Mouse (Mus musculus): ENCODE data around the gene Napa. TPM values are rescaled to one million over a fixed set of nuclear protein-coding genes. Genes with fewer than 3 reads are reported as not detected.

Gene Napa
- polyA plus RNA-seq, 1 experiment from 2014 or later = 238 TPM

DNA sequence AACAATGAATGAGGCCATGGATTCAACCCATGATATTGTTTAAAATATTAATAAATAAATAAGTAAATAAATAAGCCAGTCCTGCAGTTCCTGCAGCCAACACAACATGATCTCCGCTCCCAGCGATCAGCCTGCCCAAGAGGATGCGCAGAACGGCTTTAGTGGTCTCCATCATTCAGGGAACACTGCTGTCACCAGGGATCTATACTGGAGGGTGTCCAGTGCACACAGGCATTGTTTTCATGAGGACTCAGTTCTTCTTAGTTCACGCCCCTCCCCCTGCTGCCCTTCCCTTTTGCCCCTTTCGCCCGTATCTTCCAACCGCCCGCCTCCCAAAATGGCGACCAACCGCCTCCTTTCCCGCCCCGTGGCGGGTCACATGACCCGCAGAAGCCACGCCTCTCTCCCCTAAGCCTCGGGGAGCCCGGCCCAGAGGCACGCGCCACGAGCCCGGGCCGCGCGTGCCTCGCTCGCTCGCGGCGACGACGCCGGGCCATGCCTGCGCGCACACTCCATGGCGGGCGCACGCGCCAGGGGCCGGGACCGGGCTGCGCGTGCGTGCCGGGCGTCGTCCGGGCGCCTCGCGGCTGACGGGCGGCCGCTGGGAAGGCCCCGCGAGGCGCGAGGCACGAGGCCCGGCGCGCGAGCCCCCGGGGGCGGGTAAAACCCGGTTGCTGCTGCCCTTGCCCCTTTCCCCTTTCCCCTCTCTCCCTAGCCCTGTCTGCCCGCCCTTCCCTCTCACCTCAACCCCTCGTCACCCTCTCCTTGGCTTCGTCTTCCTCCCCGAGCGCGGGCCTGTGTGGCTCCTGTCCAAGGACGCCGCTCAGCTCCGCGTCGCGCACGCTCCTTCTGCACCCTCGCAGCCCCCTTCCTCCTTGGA lies 36.8 kb upstream of the Napa start, which contains the start of gene Zfp541:
Zfp541 (plus strand) TSS at position 596 of the 880 bp plus-strand sequence.
- Histone ChIP-seq H3K4me3 (peak within 1 kb of the TSS; percentile 18), H3K9ac (no peak within 1 kb of the TSS), H3K9me3 (0 out of 2 replicates have a peak, but pooled peaks cover 6% of the 10 kb centered on the region), H3K27me3 (peaks cover 30% of the 10 kb centered on the region), H3K4me2 (peak within 1 kb of the TSS; percentile 25), H3K36me3 (no peaks in the 10 kb centered on the region), H3K4me1 (peaks cover 6% of the 10 kb centered on the region; the same call in 1 of the 2 replicates), H3K27ac (no peak within 1 kb of the TSS)
- no peak for ATAC-seq (ENCODE audit: insufficient number of reproducible peaks, low FRiP score, low TSS enrichment, low read depth)
- 50% methylated on average over 77 of the region's 80 CpGs for WGBS

GRCm38 (mm10) chr7:16062099-16062420 lies 36.2 kb upstream of the Napa start:
- no peak for ATAC-seq (ENCODE audit: insufficient number of reproducible peaks, low FRiP score, low TSS enrichment, low read depth)
- H3K4me3 ChIP-seq = no peak overlapping the region
- no peak overlapping the region for H3K4me2 ChIP-seq
- no peak overlapping the region for H3K27ac ChIP-seq
- H3K9ac ChIP-seq = no peak overlapping the region
- peaks cover 30% of the 10 kb centered on the region for H3K27me3 ChIP-seq
- H3K9me3 ChIP-seq = 0 out of 2 replicates have a peak, but pooled peaks cover 6% of the 10 kb centered on the region
- 72% methylated on average over 15 of the region's 15 CpGs for WGBS
- no peaks in the 10 kb centered on the region for H3K36me3 ChIP-seq
- peaks cover 6% of the 10 kb centered on the region; the same call in 1 of the 2 replicates for H3K4me1 ChIP-seq

DNA sequence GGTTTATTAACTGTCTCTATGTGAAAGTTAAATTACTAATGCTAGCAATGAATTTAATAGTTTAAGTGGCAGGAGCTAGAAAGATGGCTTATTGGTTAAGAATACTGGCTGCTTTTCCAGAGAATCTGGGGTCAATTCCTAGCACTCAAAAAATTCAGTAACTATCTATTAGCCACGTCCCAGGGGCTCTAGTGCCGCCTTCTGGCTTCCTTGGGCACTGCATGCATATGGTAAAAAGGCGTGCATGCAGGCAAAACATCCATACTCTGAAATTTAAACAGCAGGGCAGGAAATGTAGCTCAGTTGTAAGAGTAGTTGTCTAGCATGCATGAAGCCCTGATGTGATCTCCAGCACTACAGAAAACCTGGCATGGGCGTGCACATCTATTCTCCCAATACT lies 34.8 kb upstream of the Napa start:
- Histone ChIP-seq H3K4me3 (no peak overlapping the region), H3K36me3 (no peaks in the 10 kb centered on the region), H3K9ac (no peak overlapping the region), H3K27ac (no peak overlapping the region), H3K27me3 (peaks cover 30% of the 10 kb centered on the region), H3K9me3 (0 out of 2 replicates have a peak, but pooled peaks cover 6% of the 10 kb centered on the region), H3K4me2 (no peak overlapping the region), H3K4me1 (peaks cover 6% of the 10 kb centered on the region; the same call in 1 of the 2 replicates)
- 35% methylated on average over 4 of the region's 4 CpGs for WGBS
- no peak for ATAC-seq (ENCODE audit: insufficient number of reproducible peaks, low FRiP score, low TSS enrichment, low read depth)

DNA sequence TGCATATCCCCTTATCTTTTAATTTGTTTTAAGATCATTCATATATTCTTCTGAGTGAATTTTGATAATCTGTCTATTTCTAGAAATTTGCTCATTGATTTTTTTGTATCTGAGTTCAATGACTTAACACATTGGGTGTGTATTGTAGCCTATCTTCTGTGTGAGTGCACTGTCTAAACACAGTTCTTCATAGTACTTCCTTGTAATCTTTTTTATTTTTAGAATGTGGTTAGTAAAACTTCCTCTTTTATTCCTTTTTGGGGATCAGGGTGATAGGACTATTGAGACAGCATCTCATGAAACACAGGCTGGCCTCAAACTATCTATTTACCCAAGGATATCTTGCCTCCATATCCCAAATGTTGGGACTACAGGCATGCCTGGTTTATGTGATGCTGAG lies 27.4 kb upstream of the Napa start:
- no peak overlapping the region for H3K4me2 ChIP-seq
- no peak overlapping the region for H3K4me3 ChIP-seq
- H3K27ac ChIP-seq = no peak overlapping the region
- H3K4me1 ChIP-seq = no peaks in the 10 kb centered on the region
- no peaks in the 10 kb centered on the region for H3K27me3 ChIP-seq
- no peak overlapping the region for H3K9ac ChIP-seq
- H3K36me3 ChIP-seq = no peaks in the 10 kb centered on the region
- no peaks in the 10 kb centered on the region for H3K9me3 ChIP-seq
- no peak for ATAC-seq (ENCODE audit: insufficient number of reproducible peaks, low FRiP score, low TSS enrichment, low read depth)

DNA sequence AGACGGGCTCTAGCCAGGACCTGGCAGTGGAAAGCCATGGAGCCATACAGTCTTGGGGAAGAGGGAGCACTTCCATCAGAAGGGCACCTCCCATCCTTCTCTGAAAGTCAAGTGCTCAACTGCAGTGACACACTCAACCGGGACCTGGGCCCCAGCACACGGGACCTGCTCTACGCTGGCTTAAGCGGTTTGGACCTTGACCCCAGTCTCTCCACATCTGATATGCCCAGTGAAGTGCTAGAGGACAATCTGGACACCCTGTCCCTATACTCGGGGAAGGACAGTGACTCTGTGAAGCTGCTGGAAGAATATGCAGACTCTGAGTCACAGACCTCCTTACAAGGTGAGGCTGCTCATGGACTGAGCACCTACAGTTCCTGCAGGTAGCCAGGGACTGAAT lies 26.4 kb upstream of the Napa start:
- Histone ChIP-seq H3K4me1 (no peaks in the 10 kb centered on the region), H3K9ac (no peak overlapping the region), H3K27ac (no peak overlapping the region), H3K9me3 (no peaks in the 10 kb centered on the region), H3K36me3 (no peaks in the 10 kb centered on the region), H3K4me3 (no peak overlapping the region), H3K27me3 (no peaks in the 10 kb centered on the region), H3K4me2 (no peak overlapping the region)
- no peak for ATAC-seq (ENCODE audit: insufficient number of reproducible peaks, low FRiP score, low TSS enrichment, low read depth)
- 83% methylated on average over 6 of the region's 6 CpGs for WGBS

DNA sequence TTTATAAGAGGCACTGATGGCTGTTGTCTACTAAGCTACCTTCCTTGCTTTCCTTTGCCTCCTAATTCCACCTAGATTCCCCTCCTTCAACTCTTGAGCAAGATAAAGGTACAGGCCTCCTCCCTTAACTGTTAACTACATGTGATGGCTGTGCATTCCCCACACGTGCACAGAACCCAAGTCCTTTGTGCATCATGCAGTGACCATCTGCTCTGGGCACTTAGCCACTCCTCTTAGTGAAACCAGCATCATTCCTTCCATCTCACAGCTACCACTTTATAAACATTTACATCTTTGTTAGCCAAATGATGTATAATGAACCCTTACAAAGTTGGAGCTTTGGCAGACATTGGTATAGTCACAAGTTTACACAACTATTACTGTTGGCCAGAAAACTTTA lies 18.3 kb upstream of the Napa start:
- no peaks in the 10 kb centered on the region for H3K36me3 ChIP-seq
- H3K27ac ChIP-seq = no peak overlapping the region
- ATAC-seq (ENCODE audit: insufficient number of reproducible peaks, low FRiP score, low TSS enrichment, low read depth) = no peak
- no peaks in the 10 kb centered on the region; the same call in 1 of the 2 replicates for H3K27me3 ChIP-seq
- no peaks in the 10 kb centered on the region for H3K9me3 ChIP-seq
- no peak overlapping the region for H3K4me3 ChIP-seq
- H3K4me1 ChIP-seq = no peaks in the 10 kb centered on the region
- H3K9ac ChIP-seq = no peak overlapping the region
- 68% methylated on average over 1 of the region's 1 CpGs for WGBS
- H3K4me2 ChIP-seq = no peak overlapping the region

DNA sequence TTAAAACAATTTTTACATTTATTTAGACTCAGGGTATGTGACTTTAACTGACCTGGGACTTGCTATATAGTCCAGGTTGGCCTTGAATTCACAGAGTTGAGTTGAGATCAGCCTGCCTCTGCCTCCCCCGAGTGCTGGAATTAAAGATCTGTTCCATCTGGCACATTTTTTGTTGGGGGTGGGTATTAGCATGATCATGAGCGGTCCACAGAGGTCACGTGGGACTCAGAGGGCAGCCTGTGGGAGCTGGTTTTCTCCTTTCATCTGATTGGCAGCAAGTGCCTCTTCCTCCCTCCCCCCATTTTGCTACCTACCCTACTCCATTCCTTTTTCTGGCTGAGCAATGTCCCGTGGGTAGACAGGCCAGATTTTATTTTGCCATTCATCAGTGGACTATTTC lies 17.7 kb upstream of the Napa start:
- H3K36me3 ChIP-seq = no peaks in the 10 kb centered on the region
- H3K4me1 ChIP-seq = no peaks in the 10 kb centered on the region
- H3K4me3 ChIP-seq = no peak overlapping the region
- ATAC-seq (ENCODE audit: insufficient number of reproducible peaks, low FRiP score, low TSS enrichment, low read depth) = no peak
- H3K9ac ChIP-seq = no peak overlapping the region
- 63% methylated on average over 4 of the region's 4 CpGs for WGBS
- H3K9me3 ChIP-seq = no peaks in the 10 kb centered on the region
- no peak overlapping the region for H3K4me2 ChIP-seq
- H3K27me3 ChIP-seq = no peaks in the 10 kb centered on the region; the same call in 1 of the 2 replicates
- H3K27ac ChIP-seq = no peak overlapping the region

- Histone ChIP-seq H3K4me3 (no peak overlapping the region), H3K4me2 (no peak overlapping the region), H3K4me1 (no peaks in the 10 kb centered on the region), H3K27ac (no peak overlapping the region), H3K9ac (no peak overlapping the region), H3K36me3 (no peaks in the 10 kb centered on the region), H3K9me3 (no peaks in the 10 kb centered on the region), H3K27me3 (no peaks in the 10 kb centered on the region; the same call in 1 of the 2 replicates)
- ATAC-seq (ENCODE audit: insufficient number of reproducible peaks, low FRiP score, low TSS enrichment, low read depth) = no peak
- 63% methylated on average over 4 of the region's 4 CpGs for WGBS
Measured at GRCm38 (mm10) chr7:16083361-16083760, 14.9 kb upstream of the Napa start.

DNA sequence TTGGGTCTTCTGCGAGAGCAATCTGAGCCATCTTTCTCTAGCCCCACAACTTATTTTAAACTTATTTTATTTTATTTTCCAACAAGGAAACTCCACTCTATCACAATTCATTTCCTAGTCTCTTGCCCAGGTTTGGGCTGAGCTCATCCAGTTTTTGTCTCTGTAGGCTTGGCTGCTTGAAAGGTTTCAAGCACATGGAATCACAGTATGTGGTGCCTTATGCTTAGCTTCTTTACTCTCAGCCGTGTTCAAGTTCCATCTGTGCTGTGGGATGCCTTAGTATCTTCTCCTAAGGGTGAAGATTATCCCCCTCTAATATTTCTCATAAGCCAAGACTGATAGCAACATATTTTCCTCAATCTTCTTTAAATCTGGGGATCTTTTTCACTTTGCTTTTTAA lies 10.7 kb upstream of the Napa start:
- ATAC-seq (ENCODE audit: insufficient number of reproducible peaks, low FRiP score, low TSS enrichment, low read depth) = no peak

GRCm38 (mm10) chr7:16094592-16094991 lies 3.7 kb upstream of the Napa start:
- 71% methylated on average over 3 of the region's 3 CpGs for WGBS
- Histone ChIP-seq H3K9me3 (no peaks in the 10 kb centered on the region), H3K9ac (no peak overlapping the region), H3K27ac (no peak overlapping the region), H3K4me3 (no peak overlapping the region), H3K27me3 (peaks cover 4% of the 10 kb centered on the region), H3K4me1 (peaks cover 9% of the 10 kb centered on the region), H3K4me2 (no peak overlapping the region), H3K36me3 (no peaks in the 10 kb centered on the region)
- ATAC-seq (ENCODE audit: insufficient number of reproducible peaks, low FRiP score, low TSS enrichment, low read depth) = no peak

More for the DNA sequence above, 10.7 kb upstream of the Napa start:
- no peaks in the 10 kb centered on the region for H3K36me3 ChIP-seq
- no peaks in the 10 kb centered on the region for H3K9me3 ChIP-seq
- no peak overlapping the region for H3K27ac ChIP-seq
- no peak overlapping the region for H3K9ac ChIP-seq
- WGBS = 72% methylated on average over 2 of the region's 2 CpGs
- no peaks in the 10 kb centered on the region for H3K4me1 ChIP-seq
- H3K27me3 ChIP-seq = no peaks in the 10 kb centered on the region; the same call in 1 of the 2 replicates
- no peak overlapping the region for H3K4me2 ChIP-seq
- H3K4me3 ChIP-seq = no peak overlapping the region

DNA sequence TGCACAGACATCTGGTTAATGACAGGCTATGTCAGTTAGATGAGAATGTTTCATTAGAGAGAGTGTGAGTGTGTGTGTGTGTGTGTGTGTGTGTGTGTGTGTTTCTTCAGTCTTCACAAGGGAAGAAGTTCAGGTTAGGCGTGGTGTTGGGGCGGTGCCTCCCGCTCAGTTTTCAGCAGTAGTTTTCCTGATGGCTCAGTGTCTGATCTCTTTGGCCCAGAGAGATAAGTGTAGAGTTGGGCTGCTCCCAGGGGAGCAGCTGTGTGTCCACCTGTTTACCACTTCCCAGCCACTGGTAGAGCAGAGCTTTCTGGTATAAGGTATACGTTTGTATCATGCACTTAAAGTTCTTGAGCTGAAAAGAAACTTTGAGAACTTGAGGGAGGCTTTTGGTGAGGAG lies 1.6 kb downstream of the Napa start:
- Histone ChIP-seq H3K9ac (no peak overlapping the region), H3K4me2 (peak overlapping the region; percentile 74), H3K27me3 (peaks cover 4% of the 10 kb centered on the region; the same call in 1 of the 2 replicates), H3K9me3 (no peaks in the 10 kb centered on the region), H3K27ac (no peak overlapping the region), H3K4me1 (peaks cover 34% of the 10 kb centered on the region), H3K4me3 (peak overlapping the region; percentile 100), H3K36me3 (peaks cover 41% of the 10 kb centered on the region)
- ATAC-seq (ENCODE audit: insufficient number of reproducible peaks, low FRiP score, low TSS enrichment, low read depth) = no peak
- 70% methylated on average over 4 of the region's 4 CpGs for WGBS

DNA sequence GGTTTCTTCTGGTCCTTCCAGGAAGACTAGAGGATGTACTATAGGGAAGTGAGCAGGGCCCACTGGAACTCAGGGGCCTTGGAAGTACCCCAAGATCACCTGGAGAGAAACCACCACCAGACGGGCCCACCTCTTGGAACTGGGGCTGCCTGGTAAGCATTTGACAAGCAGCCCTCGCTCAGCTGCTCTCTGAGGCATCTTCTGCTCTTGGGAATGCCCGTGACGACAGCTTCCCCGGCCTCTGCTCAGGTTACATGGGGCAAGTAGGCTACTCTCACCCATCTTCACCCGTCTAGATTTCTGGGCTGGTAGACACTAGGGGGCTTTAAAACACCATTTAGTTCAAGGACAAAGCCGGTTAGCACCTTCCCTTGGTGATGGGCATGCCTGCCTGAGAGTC lies 2.8 kb downstream of the Napa start:
- WGBS = 73% methylated on average over 7 of the region's 7 CpGs
- Histone ChIP-seq H3K4me2 (no peak overlapping the region), H3K36me3 (peaks cover 47% of the 10 kb centered on the region), H3K9me3 (no peaks in the 10 kb centered on the region), H3K9ac (no peak overlapping the region), H3K4me3 (no peak overlapping the region), H3K27me3 (no peaks in the 10 kb centered on the region), H3K4me1 (peaks cover 34% of the 10 kb centered on the region), H3K27ac (no peak overlapping the region)
- ATAC-seq (ENCODE audit: insufficient number of reproducible peaks, low FRiP score, low TSS enrichment, low read depth) = no peak
